Mouse (Mus musculus) telencephalon, adult 2 months (tissue): ENCODE measurements around the gene Kcnh7.

ENCODE experiments used
- DNase-seq: peaks from one replicate; pipeline ENCODE4 v3.0.0-alpha.2; 2011; ENCODE audit warnings: low read depth, low spot score

The Kcnh7 gene

DNA sequence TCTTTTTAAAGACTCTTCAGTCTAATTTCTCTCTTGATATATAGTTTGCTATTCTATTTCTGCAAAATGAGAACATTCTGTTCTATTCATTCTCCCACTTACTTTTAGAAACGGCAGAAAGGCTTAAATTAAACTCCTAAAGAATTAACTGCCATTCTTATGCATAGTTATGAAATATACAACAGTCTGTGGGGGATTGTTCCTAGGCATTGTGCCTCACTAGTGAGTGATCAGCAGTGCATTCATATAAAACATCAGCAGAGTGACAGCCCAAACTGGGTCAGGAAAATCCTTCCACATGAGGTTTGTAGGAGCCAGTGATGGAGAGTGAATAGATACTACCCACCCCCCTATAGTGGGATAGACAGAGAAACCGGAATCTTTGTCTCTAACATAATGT, 200.2 kb downstream of the Kcnh7 start:
- peak; percentile 57 for DNase-seq

DNA sequence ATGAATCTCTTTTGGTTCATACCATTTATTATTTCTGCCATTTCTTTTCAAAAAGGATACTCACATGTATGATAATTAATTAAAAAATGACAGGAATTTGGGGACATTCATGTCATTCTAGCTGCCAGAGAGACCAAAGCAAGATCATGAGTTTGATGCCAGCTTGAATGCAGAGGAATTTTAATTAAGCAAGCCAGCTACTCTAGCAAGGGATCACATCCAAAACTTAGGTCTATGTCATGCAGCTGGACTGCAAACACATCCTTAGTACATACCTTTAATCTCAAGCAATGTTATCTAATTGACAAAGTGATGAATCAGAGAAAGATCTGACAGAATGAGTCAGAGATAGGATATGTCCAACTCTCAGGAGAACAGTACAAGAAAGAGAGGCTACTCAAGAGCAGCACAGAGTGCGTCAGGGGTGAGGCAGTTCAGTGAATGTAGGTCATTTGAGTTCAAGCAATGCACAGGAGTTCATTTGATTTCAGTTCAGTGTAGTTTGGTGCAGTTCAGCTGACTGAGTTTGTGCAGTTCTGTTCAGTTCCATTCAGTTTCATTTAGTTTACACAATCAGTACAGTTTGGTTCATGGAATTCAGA, 248.7 kb downstream of the Kcnh7 start:
- DNase-seq = no peak

DNA sequence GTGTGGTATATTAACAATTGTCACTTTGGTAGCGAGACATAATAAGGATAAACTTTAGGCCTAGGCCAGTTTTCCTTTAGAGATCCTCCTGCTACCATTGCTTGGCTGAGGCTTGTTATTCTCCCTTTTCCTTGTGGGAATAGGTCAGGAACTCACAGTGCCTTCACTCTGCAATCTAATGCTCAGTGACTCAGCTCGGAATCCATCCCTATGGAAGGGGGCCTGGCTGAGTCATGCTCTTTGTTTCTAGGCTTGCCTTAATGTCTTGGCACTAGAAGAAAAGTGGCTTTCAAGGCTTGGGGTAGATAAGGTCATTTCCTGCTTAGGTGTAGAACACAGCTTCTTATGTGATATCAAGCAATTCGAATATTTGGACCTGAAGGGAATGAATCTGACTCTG, 255.6 kb downstream of the Kcnh7 start:
- DNase-seq = no peak

DNA sequence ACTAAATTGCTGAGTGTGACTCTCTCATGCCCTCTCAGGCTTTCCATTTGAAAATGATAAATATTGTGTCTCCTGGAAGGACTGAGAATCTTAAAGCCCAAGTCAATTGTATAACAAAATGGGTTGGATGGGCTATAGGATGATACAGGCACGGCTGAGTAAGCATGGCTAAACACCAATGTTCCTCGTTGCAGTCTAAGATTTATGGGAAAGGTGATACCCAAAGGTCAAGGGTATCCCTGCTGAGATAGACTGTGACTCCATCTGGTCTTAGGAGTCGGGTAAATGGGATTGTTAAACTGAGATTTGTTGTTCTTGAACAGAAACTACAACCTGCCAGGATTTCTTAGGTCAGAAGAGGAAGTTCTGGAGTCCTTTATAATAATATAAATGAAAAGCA, 256.0 kb downstream of the Kcnh7 start:
- no peak for DNase-seq

DNA sequence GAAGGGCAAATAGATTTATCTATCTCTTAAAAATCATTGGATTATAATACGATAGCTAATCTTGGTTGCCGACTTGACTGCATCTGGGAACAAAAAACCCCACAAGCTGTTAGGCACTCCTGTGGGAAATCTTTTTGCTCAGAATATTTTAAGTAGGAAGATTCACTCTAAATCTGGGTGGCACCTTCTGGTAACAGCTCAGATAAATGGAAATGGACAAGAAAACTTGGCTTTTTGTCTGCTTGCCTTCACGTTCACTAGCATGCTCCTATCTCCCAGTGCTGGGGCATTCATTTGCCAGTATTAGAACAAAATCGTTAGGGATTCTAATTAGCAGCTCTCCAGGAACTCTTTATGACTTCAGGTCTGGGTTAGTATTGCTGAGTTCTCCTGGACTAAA, 260.3 kb downstream of the Kcnh7 start:
- DNase-seq = peak; percentile 67

DNA sequence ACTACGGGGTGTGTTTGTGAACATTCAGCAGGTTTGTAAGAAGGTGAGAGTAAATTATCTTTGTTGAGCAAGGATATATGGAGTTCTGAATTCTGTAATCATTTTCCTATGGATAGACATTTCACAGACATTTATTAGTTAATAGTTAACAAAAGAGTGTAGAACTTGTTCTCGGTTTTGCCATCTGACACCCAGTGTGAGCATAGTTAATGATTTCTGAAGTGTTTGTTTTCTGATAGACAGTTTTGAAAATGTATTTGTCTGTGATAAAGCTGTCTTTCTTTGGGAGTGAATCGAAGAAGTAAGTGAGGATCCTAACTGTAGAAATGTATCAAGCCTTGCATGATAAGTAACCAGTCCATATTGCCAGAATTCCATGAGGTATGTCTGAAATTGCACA, 276.4 kb downstream of the Kcnh7 start:
- no peak for DNase-seq

DNA sequence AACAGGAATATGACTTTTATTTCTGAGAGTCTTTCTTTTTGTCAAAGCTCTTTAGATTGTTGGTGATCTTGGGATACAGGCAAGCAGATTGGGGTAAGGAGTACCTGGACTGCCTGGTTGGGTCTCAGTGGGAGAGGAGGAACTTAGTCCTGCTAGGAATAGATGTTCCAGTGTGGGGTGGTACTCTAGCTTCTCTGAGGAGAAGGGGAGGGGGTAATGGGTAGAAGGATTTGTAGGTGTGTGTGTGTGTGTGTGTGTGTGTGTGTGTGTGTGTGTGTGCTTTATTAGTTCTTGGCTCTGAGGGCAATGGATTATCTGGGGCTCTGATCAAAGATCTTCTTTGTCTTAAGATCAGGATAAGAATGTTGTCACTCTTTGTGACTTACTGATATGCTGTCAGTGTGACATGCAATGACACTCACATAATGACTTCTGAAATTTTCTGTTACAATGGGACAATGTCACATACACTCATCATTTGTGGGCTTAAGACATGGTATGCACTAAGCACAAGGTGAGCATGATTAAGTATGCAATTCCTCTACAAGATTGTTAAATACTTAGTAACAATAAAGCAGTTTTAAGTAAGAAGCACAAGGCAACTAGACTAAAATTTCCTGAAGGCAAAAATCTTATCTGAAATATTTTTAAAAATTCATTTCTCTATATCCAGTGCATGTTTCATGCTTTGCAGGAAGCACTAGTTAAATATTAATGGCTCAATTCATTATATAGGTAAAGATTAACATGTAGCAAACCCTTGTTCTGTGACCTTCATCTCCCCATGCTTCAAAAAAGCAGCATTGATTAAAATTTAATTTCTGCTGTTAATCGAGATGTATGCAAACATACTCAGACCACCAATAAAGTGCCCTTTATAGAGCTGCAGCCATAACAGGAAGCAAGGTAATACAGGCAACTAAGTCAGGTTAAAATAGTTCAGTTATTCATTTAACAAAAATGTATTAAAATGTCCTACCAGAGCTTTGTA, 281.4 kb downstream of the Kcnh7 start:
- DNase-seq = no peak

DNA sequence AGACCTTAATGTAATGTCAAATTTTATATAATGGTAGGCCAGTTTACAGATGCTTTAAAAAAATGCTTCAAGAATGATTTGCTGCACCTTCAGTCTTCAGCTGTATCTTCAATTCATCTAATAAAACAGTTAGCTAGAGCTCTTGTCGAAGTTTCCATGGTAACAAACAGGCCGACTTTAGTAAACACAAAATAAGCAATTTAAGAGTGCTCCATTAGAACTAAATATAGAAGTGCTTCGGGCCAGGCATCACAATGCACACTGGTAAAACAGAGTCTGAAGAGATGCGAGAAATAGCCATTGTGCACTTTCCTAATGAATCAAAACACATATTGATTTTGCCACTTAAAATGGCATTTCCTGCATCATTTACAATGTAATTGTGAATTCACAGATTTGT, 305.3 kb downstream of the Kcnh7 start:
- peak; percentile 35 for DNase-seq

DNA sequence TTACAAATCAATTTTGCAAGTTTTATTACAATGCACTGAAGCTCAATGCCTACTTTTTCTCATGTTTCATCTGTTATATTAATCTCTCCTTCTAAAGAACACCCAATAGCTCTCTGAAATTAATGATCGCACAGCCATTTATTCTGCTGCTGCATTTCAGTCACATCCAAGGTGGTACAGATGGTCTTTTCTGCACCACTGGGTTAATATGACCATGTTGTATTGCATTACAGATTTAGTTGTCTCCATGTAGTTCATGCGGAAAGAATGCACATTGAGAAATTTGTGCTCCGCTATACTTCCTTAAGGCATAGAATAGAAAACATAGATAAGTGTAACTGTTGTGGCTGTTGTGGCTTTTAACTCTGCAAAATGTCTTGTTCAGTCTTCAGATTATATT, 328.7 kb downstream of the Kcnh7 start:
- no peak for DNase-seq

DNA sequence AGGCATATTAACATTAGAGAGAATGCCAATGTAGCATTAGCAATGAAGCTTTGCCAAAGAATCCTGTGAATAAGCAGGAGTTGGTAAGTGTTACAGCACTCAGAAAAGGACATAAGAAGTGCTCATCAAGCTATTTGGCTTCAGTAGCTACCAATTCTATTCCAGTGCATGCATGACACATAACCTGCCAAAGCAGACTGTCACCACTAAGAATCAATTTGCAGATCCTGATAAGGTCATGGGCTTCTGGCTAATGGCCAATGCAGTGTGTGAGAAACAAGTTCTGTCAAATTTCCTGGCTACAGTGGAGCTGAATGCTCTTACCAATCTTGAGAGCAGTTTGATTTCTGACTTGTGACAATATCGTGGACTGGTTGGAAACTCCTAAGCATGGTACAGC, 341.5 kb downstream of the Kcnh7 start:
- DNase-seq = no peak

DNA sequence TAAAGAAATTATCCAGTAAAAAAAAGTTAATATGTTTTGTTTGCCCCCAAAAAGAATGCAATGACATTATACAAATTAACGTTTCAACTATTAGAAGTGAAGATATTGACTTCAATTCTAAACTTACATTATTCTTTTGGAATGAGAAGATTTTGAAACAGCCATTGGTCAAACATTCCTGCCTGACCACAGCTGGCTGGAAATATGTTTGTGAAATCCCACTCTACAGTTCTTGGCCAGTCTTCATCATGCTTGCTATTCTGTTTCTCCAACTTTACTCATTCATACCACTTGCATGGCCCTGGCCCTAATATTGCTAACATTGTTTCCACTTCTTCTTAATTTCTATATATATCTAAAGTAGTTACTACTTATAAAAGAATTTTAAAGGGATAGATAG, 349.8 kb downstream of the Kcnh7 start:
- DNase-seq = no peak

DNA sequence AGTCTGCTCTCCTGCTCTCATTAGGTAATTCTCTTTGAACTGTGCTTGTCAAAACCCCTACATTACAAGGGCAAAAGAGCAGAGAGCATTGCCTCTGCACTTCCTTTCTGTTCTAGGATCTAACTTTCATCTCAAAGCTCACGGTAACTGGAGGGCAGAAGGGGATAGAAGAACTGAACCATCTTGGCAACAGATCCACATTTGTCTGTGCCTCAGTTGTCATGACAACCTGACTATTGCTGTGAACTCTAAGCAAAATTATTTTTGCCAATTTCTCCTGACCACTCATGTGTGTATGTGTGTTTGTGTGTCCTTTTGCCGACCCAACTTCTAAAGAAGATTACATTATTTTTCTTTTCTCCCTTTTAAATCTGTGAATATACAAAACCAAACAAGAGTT, 364.9 kb downstream of the Kcnh7 start:
- no peak for DNase-seq

DNA sequence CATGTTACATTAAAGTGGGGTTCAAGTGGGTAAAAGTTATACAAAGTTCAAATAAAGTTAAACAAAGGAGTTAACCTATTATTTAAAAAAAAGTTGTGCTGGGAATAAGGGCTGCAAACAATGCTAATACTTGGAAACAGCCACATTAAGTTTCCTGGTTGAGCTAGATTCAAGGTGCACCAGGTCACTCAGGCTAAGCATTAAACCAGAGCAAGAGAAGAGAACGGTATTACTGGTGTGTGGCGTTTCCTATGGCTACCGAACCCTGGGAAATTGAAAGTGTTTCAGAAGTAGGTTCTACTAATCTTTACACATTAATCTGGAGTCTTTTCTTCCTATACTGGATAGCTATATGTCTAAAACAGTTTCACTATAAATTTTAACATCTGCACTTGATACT, 368.1 kb downstream of the Kcnh7 start:
- no peak for DNase-seq

DNA sequence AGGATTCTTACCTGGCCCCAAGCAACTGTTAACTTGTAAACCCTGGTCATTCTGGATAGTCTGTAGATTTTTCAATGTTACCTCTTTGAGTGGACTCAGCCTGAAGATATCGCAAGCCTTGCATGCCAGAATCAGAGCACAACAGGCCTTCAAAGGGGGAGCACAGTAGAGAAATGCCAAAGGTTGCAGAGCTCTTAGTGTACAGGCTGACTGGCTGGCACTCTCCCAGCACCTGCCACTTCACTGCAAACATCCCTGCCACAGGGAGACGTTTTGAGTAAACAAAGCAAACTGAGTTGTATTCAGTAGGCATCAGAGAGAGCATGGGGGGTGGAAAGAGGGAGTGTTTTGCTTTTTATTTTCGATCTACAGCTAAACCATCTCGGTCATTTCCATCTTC, 375.3 kb downstream of the Kcnh7 start:
- no peak for DNase-seq

DNA sequence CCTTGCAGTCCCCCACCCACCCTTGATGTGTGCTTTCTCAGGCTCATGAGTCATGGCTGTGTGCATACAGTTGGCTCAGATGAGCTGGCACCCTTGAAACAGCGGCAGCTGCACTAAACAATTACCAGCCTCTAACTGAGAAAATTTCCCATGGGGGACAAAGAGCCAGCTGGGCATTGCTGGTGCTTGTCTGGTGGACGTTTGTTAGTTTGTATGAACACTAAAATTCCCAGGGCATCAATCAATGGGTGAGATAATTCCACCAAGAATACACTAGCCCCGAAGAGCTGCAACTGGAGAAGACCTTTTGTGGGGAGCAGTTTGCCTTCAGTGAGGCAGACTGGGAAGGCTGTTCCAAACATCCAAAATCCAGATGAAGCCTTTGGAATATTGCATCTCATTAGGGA, 376.6 kb downstream of the Kcnh7 start:
- DNase-seq = peak; percentile 85

DNA sequence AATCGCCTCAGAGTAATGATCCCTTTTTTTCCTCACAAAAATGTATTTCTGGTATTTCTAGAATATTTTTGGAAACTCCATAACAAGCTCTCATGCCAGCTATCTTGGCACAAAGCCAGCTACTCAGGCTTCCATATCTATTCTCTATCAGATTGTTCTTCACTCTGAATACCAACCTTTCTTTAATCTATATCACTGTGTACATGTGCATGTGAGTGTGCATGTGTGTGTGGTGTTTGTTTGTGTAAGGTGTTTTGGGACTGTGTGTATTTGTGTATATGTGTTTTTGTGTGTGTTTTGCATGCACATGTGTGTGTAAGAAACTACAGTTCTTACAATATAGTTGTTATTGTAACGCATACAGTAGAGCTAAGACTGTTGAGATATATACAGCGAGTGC, 377.2 kb downstream of the Kcnh7 start:
- no peak for DNase-seq

DNA sequence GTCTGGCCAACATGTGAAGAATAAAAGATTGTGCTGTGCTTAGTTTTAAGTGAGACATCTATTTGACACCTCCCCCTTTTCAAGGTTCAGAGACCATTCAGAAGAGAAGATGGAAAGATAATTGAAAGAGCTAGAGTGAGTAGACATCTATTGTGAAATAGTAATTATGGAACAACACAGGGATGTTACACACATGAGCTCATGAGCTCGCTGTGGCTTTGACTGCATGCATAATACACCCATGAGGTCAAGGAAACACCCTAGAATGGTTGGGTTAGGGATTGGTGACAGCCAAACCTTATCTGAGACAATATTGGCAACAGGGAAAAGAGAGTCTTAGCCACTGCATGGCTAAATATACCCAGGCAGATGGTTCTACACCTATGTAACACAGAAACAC, 380.1 kb downstream of the Kcnh7 start:
- DNase-seq = no peak

DNA sequence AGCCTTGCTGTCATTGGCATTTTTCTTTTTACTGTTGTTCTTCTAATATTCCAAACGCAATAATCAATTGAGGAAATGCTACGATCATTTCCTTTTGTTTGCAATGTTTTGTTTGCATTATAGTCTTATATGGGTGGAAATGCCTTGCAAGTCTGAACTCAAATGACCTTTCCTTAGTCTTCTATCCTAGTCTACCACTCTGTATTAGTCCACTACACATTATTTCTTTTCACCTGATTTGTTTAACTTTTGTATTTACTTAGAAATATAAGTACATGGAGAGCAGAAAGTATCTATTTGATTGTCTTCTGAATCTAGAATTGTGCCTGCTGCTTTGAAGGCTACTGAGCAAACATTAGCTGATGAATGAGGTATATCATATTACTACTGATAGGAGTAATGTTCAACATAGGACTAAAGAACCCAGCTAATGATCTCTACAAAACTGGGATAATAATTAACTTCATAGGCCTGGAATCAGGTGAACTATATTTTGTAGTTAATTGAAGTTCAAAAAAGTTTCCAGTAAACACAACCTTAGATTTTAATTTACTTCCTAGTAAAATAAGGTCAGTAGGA, 399.5 kb downstream of the Kcnh7 start:
- DNase-seq = no peak

DNA sequence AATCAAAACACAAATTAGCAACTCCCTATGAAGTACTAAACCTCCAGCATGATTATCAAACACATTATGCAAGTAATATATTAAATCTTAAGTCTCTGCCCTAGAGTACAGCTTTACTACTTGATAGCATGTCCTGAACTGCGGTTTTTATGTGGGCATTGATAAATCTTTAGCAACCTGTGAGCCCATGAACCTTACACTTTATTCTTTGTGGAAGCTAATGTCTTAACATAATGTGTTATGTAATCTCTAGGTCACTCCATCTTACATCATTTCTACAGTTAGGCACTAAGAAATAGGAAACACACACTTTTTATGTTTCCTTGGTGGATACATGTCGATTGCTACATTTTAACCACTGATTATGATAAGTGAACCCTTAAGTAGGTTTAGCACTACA, 437.8 kb downstream of the Kcnh7 start:
- DNase-seq = no peak

DNA sequence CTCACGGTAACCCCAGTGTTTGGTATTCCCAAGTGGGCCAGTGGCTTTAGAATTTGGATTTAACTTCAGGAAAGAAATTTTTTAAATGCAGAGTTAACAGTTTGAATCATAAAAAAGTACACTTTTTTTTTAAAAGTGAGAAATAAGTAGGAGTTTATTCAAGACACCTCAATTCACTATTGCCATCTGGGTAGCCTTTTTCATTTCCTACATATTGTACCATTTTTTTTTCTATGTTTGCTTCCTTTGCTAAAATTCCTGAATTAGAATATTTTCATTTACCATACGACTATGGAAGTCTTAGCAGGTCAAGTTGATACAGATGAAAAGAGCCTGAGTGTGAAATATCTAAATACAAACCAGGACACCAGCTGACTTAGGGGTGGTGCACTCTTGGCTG, 441.0 kb downstream of the Kcnh7 start:
- DNase-seq = peak; percentile 50

DNA sequence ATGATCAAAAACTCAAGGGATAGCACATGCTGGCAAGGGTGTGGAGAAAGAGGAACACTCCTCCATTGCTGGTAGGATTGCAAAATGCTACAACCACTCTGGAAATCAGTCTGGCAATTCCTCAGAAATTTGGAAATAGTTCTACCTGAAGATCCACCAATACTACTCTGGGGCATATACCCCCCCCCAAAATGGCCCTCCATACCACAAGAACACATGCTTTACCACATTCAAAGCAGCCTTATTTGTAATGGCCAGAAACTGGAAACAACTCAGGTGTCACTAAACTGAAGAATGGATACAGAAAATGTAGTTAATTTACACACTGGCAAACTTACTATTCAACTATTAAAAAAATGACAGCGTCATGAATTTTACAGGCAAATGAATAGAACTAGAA, 453.4 kb downstream of the Kcnh7 start:
- DNase-seq = no peak

DNA sequence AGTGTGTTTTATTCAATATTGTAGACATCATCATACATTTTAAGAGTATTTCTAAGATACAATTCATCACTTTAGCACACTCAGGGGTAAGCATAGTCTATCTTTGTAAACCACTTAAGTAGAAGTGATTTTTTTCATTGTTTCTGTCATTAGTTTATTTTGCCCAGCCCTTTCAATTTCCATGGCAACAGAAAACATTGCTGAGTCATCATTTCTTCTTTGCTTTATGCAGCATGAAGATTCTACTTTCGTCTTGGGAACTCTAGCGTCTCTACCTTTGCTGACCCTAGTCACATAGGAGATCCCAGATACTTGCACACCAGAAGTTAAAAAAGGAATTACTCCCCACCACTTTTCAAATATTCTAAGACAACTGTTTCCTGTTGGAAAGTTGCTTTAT, 456.4 kb downstream of the Kcnh7 start:
- DNase-seq = no peak

DNA sequence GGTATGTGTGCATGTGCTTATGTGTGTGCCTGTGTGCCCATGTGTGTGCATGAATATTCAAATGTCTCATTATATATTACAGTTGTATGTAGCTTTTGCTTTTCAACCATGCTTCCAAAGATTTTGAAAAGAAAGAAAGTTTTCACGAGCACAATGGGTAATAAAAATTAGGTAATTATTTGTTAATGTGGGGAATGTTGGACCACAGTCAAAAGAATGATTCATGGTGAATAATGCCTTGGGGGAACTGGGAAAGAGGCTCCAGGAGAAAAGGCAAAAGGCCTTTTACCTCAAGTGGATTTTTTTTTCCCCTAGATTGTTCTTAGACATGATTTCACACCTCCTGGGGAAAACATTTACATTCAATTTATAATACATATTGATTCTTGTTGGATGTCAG, 458.1 kb downstream of the Kcnh7 start:
- DNase-seq = no peak
